Mouse (Mus musculus) liver, embryonic 18 days (tissue): ENCODE measurements around the gene Tob2. TPM values are rescaled to one million over a fixed set of nuclear protein-coding genes. Genes with fewer than 3 reads are reported as not detected.

ENCODE experiments used
- polyA plus RNA-seq: library from polyadenylated mRNA; depleted of rRNA; stranded (reverse); fragments of >200 nt; gene quantifications from 2 replicates; pipeline ENCODE4 v1.2.3, GENCODE M21; 2012; rRNA removed

Tob2 gene
- 7.6 and 8.2 TPM in 2 replicates for polyA plus RNA-seq

GRCm38 (mm10) chr15:81858517-81859329 is at the start of gene Tob2:
TSS of gene Tob2 (minus strand) at chr15:81858796.

GRCm38 (mm10) chr15:81872262-81873136 is 13.9 kb upstream of the Tob2 start, which contains the start of gene Aco2:
TSS of gene Aco2 (plus strand) at chr15:81872309.

GRCm38 (mm10) chr15:81871604-81872261 is 13.1 kb upstream of the Tob2 start, which contains the start of gene Phf5a:
TSS of gene Phf5a (minus strand) at chr15:81871911.

GRCm38 (mm10) chr15:81802001-81802890 is 56.4 kb downstream of the Tob2 start, which contains the start of gene Tef:
TSS of gene Tef (plus strand) at chr15:81802421.

Other genes with a start within 250 kb of the Tob2 start
- gene L3mbtl2, start 194.9 kb downstream of the Tob2 start, polyA plus RNA-seq, result 6.6 TPM in 2 replicates
- gene Chadl, start 161.5 kb downstream of the Tob2 start, polyA plus RNA-seq, result 0.64 and 0.74 TPM in 2 replicates
- 5.3 and 6.2 TPM in 2 replicates for gene Zc3h7b, start 113.7 kb downstream of the Tob2 start, polyA plus RNA-seq
- 34.1 and 37.9 TPM in 2 replicates for gene Rangap1, start 113.3 kb downstream of the Tob2 start, polyA plus RNA-seq
- 13.3 and 13.4 TPM in 2 replicates for gene Tef, start 56.4 kb downstream of the Tob2 start, polyA plus RNA-seq
- gene Phf5a, start 13.1 kb upstream of the Tob2 start, polyA plus RNA-seq, result 41.4 and 42.2 TPM in 2 replicates
- 96.0 and 118 TPM in 2 replicates for gene Aco2, start 13.5 kb upstream of the Tob2 start, polyA plus RNA-seq
- gene Polr3h, start 67.4 kb upstream of the Tob2 start, polyA plus RNA-seq, result 8.2 and 8.8 TPM in 2 replicates
- gene Csdc2, start 78.0 kb upstream of the Tob2 start, polyA plus RNA-seq, result 0.61 and 0.79 TPM in 2 replicates
- gene Pmm1, start 102.1 kb upstream of the Tob2 start, polyA plus RNA-seq, result 11.5 and 11.7 TPM in 2 replicates
- gene 1700029P11Rik, start 121.7 kb upstream of the Tob2 start, polyA plus RNA-seq, result not detected in 2 replicates
- gene Xrcc6, start 129.0 kb upstream of the Tob2 start, polyA plus RNA-seq, result 17.3 and 18.0 TPM in 2 replicates
- gene Desi1, start 175.1 kb upstream of the Tob2 start, polyA plus RNA-seq, result 12.0 and 12.1 TPM in 2 replicates
- gene Snu13, start 188.8 kb upstream of the Tob2 start, polyA plus RNA-seq, result 53.1 TPM in 2 replicates
- not detected in 2 replicates for gene 4930407I10Rik, start 200.4 kb upstream of the Tob2 start, polyA plus RNA-seq
- not detected in 2 replicates for gene Mei1, start 211.2 kb upstream of the Tob2 start, polyA plus RNA-seq